Mouse (Mus musculus): ENCODE data around the gene Ampd2. TPM values are rescaled to one million over a fixed set of nuclear protein-coding genes. Genes with fewer than 3 reads are reported as not detected.

Ampd2 gene
- total RNA-seq, 2 experiments from 2014 or later = 48.9 to 52.9 TPM

- DNase-seq (ENCODE audit: low spot score in 2 of 2) = no peak
- intact Hi-C loops (cut with DNase I) = loop anchor here (5.0 kb wide), 1 partner anchor 47 kb away; no protein-coding TSS in a partner anchor
Observed at GRCm38 (mm10) chr3:108028641-108029365, 57.6 kb downstream of the Ampd2 start.

GRCm38 (mm10) chr3:108026597-108026996, 59.9 kb downstream of the Ampd2 start:
- intact Hi-C loops (cut with DNase I) = loop anchor here (5.0 kb wide), 1 partner anchor 44 kb away; no protein-coding TSS in a partner anchor
- no peak for DNase-seq (ENCODE audit: low spot score in 2 of 2)

GRCm38 (mm10) chr3:108026049-108026448, 60.4 kb downstream of the Ampd2 start:
- intact Hi-C loops (cut with DNase I) = loop anchor here (5.0 kb wide), 1 partner anchor 44 kb away; no protein-coding TSS in a partner anchor
- no peak for DNase-seq (ENCODE audit: low spot score in 2 of 2)

GRCm38 (mm10) chr3:108025318-108025717, 61.1 kb downstream of the Ampd2 start:
- DNase-seq (ENCODE audit: low spot score in 2 of 2) = no peak
- intact Hi-C loops (cut with DNase I) = loop anchor here (5.0 kb wide), 1 partner anchor 43 kb away; no protein-coding TSS in a partner anchor

Other genes starting within 250 kb of the Ampd2 start
- gene Eps8l3, start 209.4 kb downstream of the Ampd2 start, total RNA-seq (2021) = not detected
- gene Gstm5, start 190.8 kb downstream of the Ampd2 start, total RNA-seq (2021) = 100 to 1,000 TPM; 221 to 262 TPM
- 10 to 100 TPM; 81.4 to 92.9 TPM for gene Gstm7, start 154.8 kb downstream of the Ampd2 start, total RNA-seq (2021)
- 1 to 10 TPM; 4.0 to 4.7 TPM for gene Gstm6, start 142.9 kb downstream of the Ampd2 start, total RNA-seq (2021)
- gene Gstm3, start 117.4 kb downstream of the Ampd2 start, total RNA-seq (2021) = not detected
- gene Gstm2, start 100.2 kb downstream of the Ampd2 start, total RNA-seq (2021) = 1 to 10 TPM; 2.6 to 2.9 TPM
- gene Gstm1, start 68.7 kb downstream of the Ampd2 start, total RNA-seq (2021) = 100 to 1,000 TPM; 237 to 250 TPM
- gene Gstm4, start 41.8 kb downstream of the Ampd2 start, total RNA-seq (2021) = 10 to 100 TPM in 1 of 2 experiments, 1 to 10 TPM in 1; 7.8 to 11.8 TPM
- not detected for gene Gnat2, start 6.1 kb upstream of the Ampd2 start, total RNA-seq (2021)
- 10 to 100 TPM; 26.9 to 27.0 TPM for gene Gnai3, start 59.5 kb upstream of the Ampd2 start, total RNA-seq (2021)
- gene Gpr61, start 68.2 kb upstream of the Ampd2 start, total RNA-seq (2021) = 10 to 100 TPM; 18.1 to 19.1 TPM
- gene Amigo1, start 99.7 kb upstream of the Ampd2 start, total RNA-seq (2021) = 10 to 100 TPM; 71.3 to 78.0 TPM
- gene Cyb561d1, start 114.6 kb upstream of the Ampd2 start, total RNA-seq (2021) = 10 to 100 TPM; 15.0 to 21.4 TPM
- 10 to 100 TPM; 20.5 to 32.5 TPM for gene Atxn7l2, start 124.3 kb upstream of the Ampd2 start, total RNA-seq (2021)
- gene Sypl2, start 140.0 kb upstream of the Ampd2 start, total RNA-seq (2021) = 1 to 10 TPM; 1.0 to 1.9 TPM
- 10 to 100 TPM; 68.7 to 77.3 TPM for gene Psma5, start 170.3 kb upstream of the Ampd2 start, total RNA-seq (2021)
- gene Sort1, start 197.4 kb upstream of the Ampd2 start, total RNA-seq (2021) = 100 to 1,000 TPM; 299 to 314 TPM

All from left cerebral cortex, postnatal 36 days (tissue).